Mouse (Mus musculus): Measurements from ENCODE around the gene Gm45785. TPM values are rescaled to one million over a fixed set of nuclear protein-coding genes. Genes with fewer than 3 reads are reported as not detected.
A peak's percentile ranks its signal among the peaks of the same experiment; 100 is the strongest.

Gene Gm45785
- total RNA-seq, 2 experiments from 2014 or later: not detected

GRCm38 (mm10) chr7:140859997-140860396, 3.9 kb upstream of the Gm45785 start:
- no peak for ATAC-seq (replicated peaks; ENCODE audit: low FRiP score, poor library complexity, severe bottlenecking)

- no peak for ATAC-seq (replicated peaks; ENCODE audit: low FRiP score, poor library complexity, severe bottlenecking)
These were observed 2.6 kb upstream of the Gm45785 start for GRCm38 (mm10) chr7:140858746-140859145.

GRCm38 (mm10) chr7:140857550-140858505, 1.7 kb upstream of the Gm45785 start, which contains the start of gene Bet1l:
TSS of gene Bet1l (minus strand) at chr7:140857577.
- ATAC-seq (replicated peaks; ENCODE audit: low FRiP score, poor library complexity, severe bottlenecking): peak; percentile 20

- peak; percentile 70 for ATAC-seq (replicated peaks; ENCODE audit: low FRiP score, poor library complexity, severe bottlenecking)
These were observed 836 bp upstream of the Gm45785 start, which contains the start of gene Ric8a for GRCm38 (mm10) chr7:140856785-140857549. TSS of gene Ric8a (plus strand) at chr7:140856957.

GRCm38 (mm10) chr7:140855181-140855580, 950 bp downstream of the Gm45785 start:
- no peak for ATAC-seq (replicated peaks; ENCODE audit: low FRiP score, poor library complexity, severe bottlenecking)

- no peak for ATAC-seq (replicated peaks; ENCODE audit: low FRiP score, poor library complexity, severe bottlenecking)
These were observed 1.6 kb downstream of the Gm45785 start for GRCm38 (mm10) chr7:140854483-140854882.

- ATAC-seq (replicated peaks; ENCODE audit: low FRiP score, poor library complexity, severe bottlenecking): no peak
These were observed 2.7 kb downstream of the Gm45785 start for GRCm38 (mm10) chr7:140853386-140853785.

GRCm38 (mm10) chr7:140851916-140852315, 4.2 kb downstream of the Gm45785 start:
- ATAC-seq (replicated peaks; ENCODE audit: low FRiP score, poor library complexity, severe bottlenecking): no peak

GRCm38 (mm10) chr7:140848591-140848990, 7.5 kb downstream of the Gm45785 start:
- ATAC-seq (replicated peaks; ENCODE audit: low FRiP score, poor library complexity, severe bottlenecking): no peak

GRCm38 (mm10) chr7:140847755-140848580, 8.2 kb downstream of the Gm45785 start, which contains the start of gene Odf3:
TSS of gene Odf3 (plus strand) at chr7:140847805.
- ATAC-seq (replicated peaks; ENCODE audit: low FRiP score, poor library complexity, severe bottlenecking): no peak

GRCm38 (mm10) chr7:140846676-140847075, 9.5 kb downstream of the Gm45785 start:
- no peak for ATAC-seq (replicated peaks; ENCODE audit: low FRiP score, poor library complexity, severe bottlenecking)

- ATAC-seq (replicated peaks; ENCODE audit: low FRiP score, poor library complexity, severe bottlenecking): no peak
These were observed 10.4 kb downstream of the Gm45785 start for GRCm38 (mm10) chr7:140845683-140846082.

- peak; percentile 80 for ATAC-seq (replicated peaks; ENCODE audit: low FRiP score, poor library complexity, severe bottlenecking)
These were observed 11.0 kb downstream of the Gm45785 start, which contains the start of gene Scgb1c1 for GRCm38 (mm10) chr7:140844905-140845665. TSS of gene Scgb1c1 (plus strand) at chr7:140845547.

GRCm38 (mm10) chr7:140843806-140844205, 12.3 kb downstream of the Gm45785 start:
- ATAC-seq (replicated peaks; ENCODE audit: low FRiP score, poor library complexity, severe bottlenecking): no peak

- no peak for ATAC-seq (replicated peaks; ENCODE audit: low FRiP score, poor library complexity, severe bottlenecking)
These were observed 15.1 kb downstream of the Gm45785 start for GRCm38 (mm10) chr7:140840750-140841735.

- no peak for ATAC-seq (replicated peaks; ENCODE audit: low FRiP score, poor library complexity, severe bottlenecking)
These were observed 16.6 kb downstream of the Gm45785 start for GRCm38 (mm10) chr7:140839556-140839955.

- ATAC-seq (replicated peaks; ENCODE audit: low FRiP score, poor library complexity, severe bottlenecking): no peak
These were observed 19.7 kb downstream of the Gm45785 start for GRCm38 (mm10) chr7:140836243-140837115.
